Mouse (Mus musculus) liver, embryonic 14.5 days (tissue): ENCODE measurements around the gene Strn4. TPM values are rescaled to one million over a fixed set of nuclear protein-coding genes. Genes with fewer than 3 reads are reported as not detected.

Experiments
- ATAC-seq: fragments of 200-750 bp; cut with Nextera tagmentation; 2 replicates; pipeline ENCODE4 v1.8.0; 2017; ENCODE audit warnings: moderate number of reproducible peaks, mild to moderate bottlenecking, moderate library complexity; ENCODE audit not compliant: insufficient read depth
- DNase-seq, 3 experiments: peaks; one replicate each; pipeline ENCODE4 v3.0.0-alpha.2; 2012 to 2013; ENCODE audit warnings: low read depth in 3 of 3, low spot score in 3 of 3
- H3K27ac ChIP-seq: fragments of 300-500 bp; sonication (generic); 2 replicates; pipeline ENCODE4 v1.5.1; 2014; ENCODE audit warnings: moderate library complexity, mild to moderate bottlenecking, control low read depth, inconsistent platforms
- H3K27me3 ChIP-seq: fragments of 300-500 bp; sonication (generic); 2 replicates; pipeline ENCODE4 v1.6.1; 2014; ENCODE audit warnings: mild to moderate bottlenecking, low read length, moderate library complexity; ENCODE audit not compliant: control insufficient read depth, insufficient read depth
- H3K36me3 ChIP-seq: fragments of 300-500 bp; sonication (generic); replicated peaks from 2 replicates; pipeline ENCODE4 v1.6.1; 2014; ENCODE audit warnings: low read depth; ENCODE audit not compliant: control insufficient read depth, insufficient read depth
- H3K4me1 ChIP-seq, 2 experiments: fragments of 200-500 bp in 1 of 2; fragments of 300-500 bp in 1 of 2; sonication (generic) in 1 of 2; replicated peaks; 2 replicates each; pipeline ENCODE4 v1.6.1; 2012 to 2014; ENCODE audit warnings: antibody characterized with exemption in 1 of 2, inconsistent platforms in 1 of 2, low read length in 1 of 2; ENCODE audit not compliant: control insufficient read depth in 2 of 2, insufficient read depth in 2 of 2
- H3K4me2 ChIP-seq: fragments of 300-500 bp; sonication (generic); 2 replicates; pipeline ENCODE4 v1.6.1; 2014; ENCODE audit warnings: low read depth, mild to moderate bottlenecking, control low read depth, moderate library complexity
- H3K4me3 ChIP-seq, 2 experiments: fragments of 200-500 bp in 1 of 2; fragments of 300-500 bp in 1 of 2; sonication (generic) in 1 of 2; 2 replicates each; pipeline ENCODE4 v1.5.1; 2012 to 2014; ENCODE audit warnings: low read depth in 2 of 2, low read length in 2 of 2, mild to moderate bottlenecking in 2 of 2, control low read depth in 1 of 2, inconsistent platforms in 1 of 2, moderate library complexity in 1 of 2; ENCODE audit not compliant: insufficient read depth in 1 of 2
- H3K9ac ChIP-seq: fragments of 300-500 bp; sonication (generic); replicated peaks from 2 replicates; pipeline ENCODE4 v1.6.1; 2014; ENCODE audit warnings: mild to moderate bottlenecking, control low read depth, moderate library complexity
- H3K9me3 ChIP-seq: fragments of 300-500 bp; sonication (generic); 2 replicates; pipeline ENCODE4 v1.6.1; 2016; ENCODE audit warnings: low read length, mixed read lengths; ENCODE audit not compliant: control insufficient read depth
- CTCF ChIP-seq: IDR thresholded peaks from 2 replicates; pipeline ENCODE4 v1.5.1; 2016; ENCODE audit warnings: antibody characterized with exemption, low read depth, control low read depth
- EP300 ChIP-seq: IDR thresholded peaks from 2 replicates; pipeline ENCODE4 v1.6.1; 2016; ENCODE audit warnings: antibody characterized with exemption, low read depth
- WGBS: fragments of 180-500 bp; shearing (Covaris S2); extraction: QIAGEN DNeasy Blood & Tissue Kit; methylation state at CpG from one replicate; pipeline ENCODE4 v1.1.7; 2014; ENCODE audit not compliant: insufficient replicate concordance; 5-methylcytosine and 5-hydroxymethylcytosine counted together
- polyA plus RNA-seq, 2 experiments: library from polyadenylated mRNA; depleted of rRNA in 1 of 2; stranded (reverse) in 1 of 2; unstranded in 1 of 2; fragments of >200 nt; fragmentation: Nextera tagmentation in 1 of 2; extraction: Ambion mirVana in 1 of 2; gene quantifications; 2 replicates each; pipeline versions ENCODE4 v1.2.1 to v1.2.3; 2012 to 2014

Gene Strn4
- polyA plus RNA-seq (2012; rRNA removed) (41.3 and 43.0 TPM in 2 replicates), polyA plus RNA-seq (2014; fragmentation: Nextera tagmentation; extraction: Ambion mirVana) (27.2 and 32.2 TPM in 2 replicates)

DNA sequence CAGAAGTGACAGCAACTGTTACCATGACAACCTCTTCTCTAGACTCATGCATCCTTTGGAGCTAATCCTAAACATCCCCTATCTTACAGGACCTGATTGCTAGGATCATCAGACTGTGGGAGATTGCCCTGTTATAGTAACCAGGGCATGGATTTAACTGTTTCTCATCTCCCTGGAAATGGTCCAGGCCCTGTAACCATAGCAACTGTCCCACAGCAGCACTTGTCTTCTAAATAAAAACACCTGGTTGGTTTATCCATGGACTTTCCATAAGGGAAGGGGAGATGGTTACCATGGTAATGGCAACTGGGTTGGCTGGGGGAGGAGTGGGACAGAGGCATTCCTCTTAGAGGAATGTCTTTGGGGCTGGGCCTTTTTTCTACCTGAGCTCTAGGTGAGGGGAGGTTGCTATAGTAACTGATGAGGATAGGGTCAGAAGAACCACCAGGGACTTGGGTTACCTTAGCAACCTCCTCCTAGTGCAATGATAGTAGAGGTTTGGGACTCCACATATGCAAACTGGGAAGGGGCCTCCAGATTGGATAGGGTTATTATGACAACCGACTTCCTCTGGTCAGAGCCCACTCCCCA, at the start of gene Strn4:
Gene Strn4 (plus strand): TSS at position 539 of the 591 bp plus-strand sequence.
- H3K9ac ChIP-seq: peak within 1 kb of the TSS; percentile 97
- peaks cover 27 to 34% of the 10 kb centered on the region in 2 experiments for H3K4me1 ChIP-seq
- peak within 1 kb of the TSS; percentile 97 to 100 for H3K4me3 ChIP-seq
- TF ChIP-seq CTCF: no peak
- no peak for TF ChIP-seq EP300
- H3K36me3 ChIP-seq: no peaks in the 10 kb centered on the region
- peak within 1 kb of the TSS; percentile 80 for H3K27ac ChIP-seq
- peak within 1 kb of the TSS; percentile 99 for H3K4me2 ChIP-seq
- no peaks in the 10 kb centered on the region for H3K9me3 ChIP-seq
- ATAC-seq: no peak
- peaks cover 17% of the 10 kb centered on the region for H3K27me3 ChIP-seq
- 16% methylated on average over 1 of the region's 1 CpGs for WGBS
- DNase-seq: no peak

DNA sequence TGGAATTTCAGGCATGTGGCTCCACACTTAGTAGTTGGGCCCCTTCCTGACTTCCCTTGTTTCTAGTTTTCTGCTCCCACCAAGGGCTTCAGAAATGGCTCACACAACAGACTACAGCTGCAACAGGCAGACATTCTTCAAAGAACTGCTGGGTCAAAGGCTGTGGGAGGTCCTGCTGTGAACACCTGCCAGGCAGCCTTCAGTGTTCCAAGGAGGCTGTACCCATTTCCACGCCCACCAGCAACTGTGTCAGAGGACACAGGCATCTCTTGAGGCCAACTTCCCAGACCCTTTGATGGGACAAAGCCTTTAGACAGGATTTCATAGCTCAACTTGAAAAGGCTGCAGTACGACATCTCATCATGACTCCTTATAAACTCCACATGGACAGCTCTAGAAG, 49.2 kb upstream of the Strn4 start:
- WGBS: 64% methylated on average over 2 of the region's 2 CpGs

DNA sequence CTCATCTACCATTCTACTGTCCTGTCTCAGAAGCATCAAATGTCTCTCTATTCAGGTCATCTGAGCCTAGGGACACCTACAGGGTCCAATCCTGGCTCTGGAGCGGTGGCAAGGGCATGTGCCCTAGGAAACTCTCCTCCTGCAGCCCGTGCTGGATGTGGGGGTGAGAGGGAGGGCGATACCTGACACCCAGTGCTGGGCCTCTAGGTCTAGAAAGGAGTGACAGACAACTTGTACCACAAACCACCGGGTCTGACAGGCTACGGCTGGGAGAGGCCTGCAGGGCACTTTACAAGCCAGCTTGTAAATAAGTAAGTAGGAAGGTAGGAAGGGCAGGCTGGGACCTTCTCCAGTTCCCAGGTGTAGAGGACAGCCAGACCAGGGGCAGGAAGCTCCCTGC, 39.8 kb upstream of the Strn4 start:
- no peak overlapping the region for H3K27ac ChIP-seq
- no peaks in the 10 kb centered on the region for H3K27me3 ChIP-seq
- ATAC-seq (no peak), DNase-seq (no peak)
- H3K4me3 ChIP-seq: no peak overlapping the region
- no peak for TF ChIP-seq CTCF
- TF ChIP-seq EP300: no peak
- H3K9me3 ChIP-seq: no peaks in the 10 kb centered on the region
- H3K4me1 ChIP-seq: peaks cover 4% of the 10 kb centered on the region in 2 experiments
- no peaks in the 10 kb centered on the region for H3K36me3 ChIP-seq
- H3K4me2 ChIP-seq: no peak overlapping the region
- H3K9ac ChIP-seq: no peak overlapping the region
- WGBS: 50% methylated on average over 5 of the region's 5 CpGs

More for the DNA sequence above, 49.2 kb upstream of the Strn4 start:
- H3K4me3 ChIP-seq: no peak overlapping the region
- no peaks in the 10 kb centered on the region for H3K4me1 ChIP-seq
- H3K4me2 ChIP-seq: no peak overlapping the region
- no peaks in the 10 kb centered on the region for H3K36me3 ChIP-seq
- no peaks in the 10 kb centered on the region for H3K9me3 ChIP-seq
- no peak overlapping the region for H3K27ac ChIP-seq
- DNase-seq: no peak
- no peak overlapping the region for H3K9ac ChIP-seq
- no peak for ATAC-seq
- H3K27me3 ChIP-seq: no peaks in the 10 kb centered on the region
- TF ChIP-seq EP300 (no peak), CTCF (no peak)

DNA sequence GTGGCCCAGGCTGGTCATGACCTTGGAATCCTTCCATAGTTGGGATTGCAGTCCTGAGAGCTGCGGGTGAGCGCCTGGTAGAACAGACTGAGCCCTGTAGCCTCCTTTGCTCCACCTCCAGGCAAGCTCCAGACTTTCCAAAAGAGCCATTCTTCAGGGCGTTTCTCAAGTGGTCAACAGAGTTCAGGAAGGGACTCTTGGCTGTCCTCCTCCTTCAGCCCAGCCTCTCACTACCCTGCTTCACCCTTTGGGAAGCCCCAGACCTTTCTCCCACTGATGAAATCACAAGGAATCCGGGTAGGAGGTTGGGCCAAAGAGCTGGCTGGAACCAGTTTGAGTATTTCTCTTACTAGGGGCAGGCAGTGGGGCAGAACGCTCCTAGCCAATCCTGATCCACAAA, 35.6 kb upstream of the Strn4 start:
- Histone ChIP-seq H3K36me3 (peaks cover 15% of the 10 kb centered on the region), H3K4me1 (peaks cover 11 to 15% of the 10 kb centered on the region in 2 experiments), H3K27ac (no peak overlapping the region), H3K27me3 (no peaks in the 10 kb centered on the region), H3K4me3 (no peak overlapping the region), H3K9ac (no peak overlapping the region), H3K9me3 (no peaks in the 10 kb centered on the region), H3K4me2 (no peak overlapping the region)
- WGBS: 66% methylated on average over 5 of the region's 5 CpGs
- ATAC-seq (no peak), DNase-seq (no peak)
- TF ChIP-seq EP300 (no peak), CTCF (no peak)

DNA sequence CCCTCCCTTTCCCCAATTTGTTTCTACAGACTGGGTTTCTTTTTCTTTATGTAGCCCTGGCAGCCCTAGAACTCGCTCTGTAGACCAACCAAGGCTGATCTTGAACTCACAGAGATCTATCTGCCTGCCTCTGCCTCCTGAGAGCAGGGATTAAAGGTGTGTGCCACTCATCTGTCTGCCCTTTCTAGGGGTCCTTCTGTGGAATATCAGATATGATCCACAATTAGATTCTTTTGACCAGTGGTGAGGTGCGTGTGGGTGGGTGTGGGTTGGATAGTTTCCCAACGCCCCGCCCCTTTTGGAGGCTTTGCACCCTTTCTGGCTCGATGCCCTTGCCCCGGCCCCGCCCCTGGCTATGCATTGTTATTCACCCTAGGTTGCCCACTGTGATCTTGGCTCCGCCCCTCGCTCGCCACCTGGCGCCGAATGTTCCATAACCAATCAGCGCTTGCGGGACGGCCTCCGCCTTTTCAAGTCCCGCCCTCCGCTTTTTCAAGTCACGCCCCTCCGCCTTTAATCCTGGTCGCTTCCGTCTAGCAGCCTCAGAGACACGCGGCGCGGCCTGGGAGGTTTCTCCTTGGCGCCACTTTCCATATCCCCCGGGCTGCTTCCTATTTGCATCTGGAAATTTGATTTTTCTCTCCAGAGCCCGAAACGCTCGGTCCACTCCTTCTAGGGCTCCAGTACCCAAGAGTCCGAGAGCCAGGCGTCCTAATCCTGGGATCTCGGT, 34.7 kb upstream of the Strn4 start, which contains the start of gene Slc1a5:
Gene Slc1a5 (plus strand): TSS at position 516 of the 730 bp plus-strand sequence.
- Histone ChIP-seq H3K27ac (peak within 1 kb of the TSS; percentile 94), H3K36me3 (peaks cover 24% of the 10 kb centered on the region), H3K9me3 (no peaks in the 10 kb centered on the region), H3K4me3 (peak within 1 kb of the TSS; percentile 87 to 98), H3K4me2 (peak within 1 kb of the TSS; percentile 86), H3K9ac (peak within 1 kb of the TSS; percentile 98), H3K27me3 (no peaks in the 10 kb centered on the region), H3K4me1 (peaks cover 18 to 21% of the 10 kb centered on the region in 2 experiments)
- 0 out of 2 replicates have a peak, but pooled peaks have one; percentile 21 for TF ChIP-seq EP300
- TF ChIP-seq CTCF: peak; percentile 35
- 2% methylated on average over 34 of the region's 34 CpGs for WGBS
- peak; percentile 67 for ATAC-seq
- peak; percentile 91 to 94 (median 92) for DNase-seq
